Comparison of ENCODE assay signal across 15 mouse cellular contexts in genomic region chr11:55336101-55336891, GRCm38 (mm10). TPM values are rescaled to one million over a fixed set of nuclear protein-coding genes. Genes with fewer than 3 reads are reported as not detected.
DNase-seq lines count a peak whose midpoint lies in the region; ATAC-seq and TF ChIP-seq lines count a peak whose summit lies in the region.
"Had no signal": no experiment of that assay in that cellular context is flagged by ENCODE, and none has a peak within 500 bp of the region (broad histone marks: within the 10 kb centered on the region; RNA-seq: fewer than 3 reads in every experiment).

Gene Fat2, minus strand, starts transcription at chr11:55336564.

- H3K9me3 ChIP-seq in embryonic facial prominence, embryonic 12.5 days: no peaks in the 10 kb centered on the region
- no peaks in the 10 kb centered on the region for H3K9me3 ChIP-seq in embryonic facial prominence, embryonic 10.5 days
- H3K9me3 ChIP-seq in lung, embryonic 16.5 days (ENCODE audit: control insufficient read depth, low read length): no peaks in the 10 kb centered on the region
- no peaks in the 10 kb centered on the region for H3K9me3 ChIP-seq in stomach, postnatal 0 days (ENCODE audit: control insufficient read depth, low read length)
- H3K9me3 ChIP-seq in hindbrain, embryonic 16.5 days (ENCODE audit: control insufficient read depth, low read length): no peaks in the 10 kb centered on the region
- H3K9me3 ChIP-seq: limb, embryonic 12.5 days; neural tube, embryonic 15.5 days had no signal

- no peaks in the 10 kb centered on the region for H3K36me3 ChIP-seq in embryonic facial prominence, embryonic 12.5 days
- H3K36me3 ChIP-seq in embryonic facial prominence, embryonic 10.5 days (replicated peaks): no peaks in the 10 kb centered on the region
- no peaks in the 10 kb centered on the region for H3K36me3 ChIP-seq in lung, embryonic 16.5 days (ENCODE audit: control insufficient read depth, insufficient read depth, low read length)
- H3K36me3 ChIP-seq in stomach, postnatal 0 days (ENCODE audit: control insufficient read depth, insufficient read depth, low read length): no peaks in the 10 kb centered on the region
- no peaks in the 10 kb centered on the region for H3K36me3 ChIP-seq in hindbrain, embryonic 16.5 days (ENCODE audit: control insufficient read depth, insufficient read depth, low read length)
- H3K36me3 ChIP-seq: limb, embryonic 12.5 days; neural tube, embryonic 15.5 days had no signal

- H3K4me2 ChIP-seq in embryonic facial prominence, embryonic 12.5 days (replicated peaks): no peak within 1 kb of the TSS
- no peak within 1 kb of the TSS for H3K4me2 ChIP-seq in lung, embryonic 16.5 days (ENCODE audit: low read depth, low read length)
- H3K4me2 ChIP-seq in stomach, postnatal 0 days (replicated peaks; ENCODE audit: low read depth): peak within 1 kb of the TSS; percentile 30
- H3K4me2 ChIP-seq in hindbrain, embryonic 16.5 days (ENCODE audit: low read length): no peak within 1 kb of the TSS
- H3K4me2 ChIP-seq: limb, embryonic 12.5 days; neural tube, embryonic 15.5 days had no signal

- no peak for TF ChIP-seq EP300 in stomach, postnatal 0 days (optimal IDR thresholded peaks at IDR 0.05)

- no peaks in the 10 kb centered on the region for H3K27me3 ChIP-seq in embryonic facial prominence, embryonic 12.5 days
- H3K27me3 ChIP-seq in embryonic facial prominence, embryonic 10.5 days (replicated peaks; ENCODE audit: low read depth, poor library complexity, severe bottlenecking): no peaks in the 10 kb centered on the region
- no peaks in the 10 kb centered on the region for H3K27me3 ChIP-seq in lung, embryonic 16.5 days (ENCODE audit: control insufficient read depth, insufficient read depth, low read depth, low read length)
- no peaks in the 10 kb centered on the region for H3K27me3 ChIP-seq in stomach, postnatal 0 days (ENCODE audit: control insufficient read depth, insufficient read depth, low read length)
- H3K27me3 ChIP-seq in hindbrain, embryonic 16.5 days (replicated peaks; ENCODE audit: control insufficient read depth, insufficient read depth, low read length): no peaks in the 10 kb centered on the region
- H3K27me3 ChIP-seq: neural tube, embryonic 15.5 days had no signal

- no peak for ATAC-seq in embryonic facial prominence, embryonic 12.5 days (ENCODE audit: insufficient number of reproducible peaks, insufficient read depth, low FRiP score, low TSS enrichment)
- peak; percentile 45; the same call in 1 of the 2 replicates for ATAC-seq in lung, embryonic 16.5 days (ENCODE audit: low read depth)
- peak; percentile 50; the same call in 1 of the 2 replicates for ATAC-seq in stomach, postnatal 0 days (ENCODE audit: low FRiP score, low TSS enrichment)
- ATAC-seq in hindbrain, embryonic 16.5 days: no peak

- no peak for TF ChIP-seq CTCF in stomach, postnatal 0 days (IDR thresholded peaks at IDR 0.05; ENCODE audit: low read depth)

- no peak within 1 kb of the TSS for H3K27ac ChIP-seq in embryonic facial prominence, embryonic 12.5 days
- no peak within 1 kb of the TSS for H3K27ac ChIP-seq in embryonic facial prominence, embryonic 10.5 days (replicated peaks)
- no peak within 1 kb of the TSS for H3K27ac ChIP-seq in lung, embryonic 16.5 days (ENCODE audit: low read length)
- H3K27ac ChIP-seq in stomach, postnatal 0 days (replicated peaks): 0 out of 2 replicates have a peak within 1 kb of the TSS, but pooled peaks have one; percentile 14
- H3K27ac ChIP-seq in hindbrain, embryonic 16.5 days (ENCODE audit: low read depth, low read length): no peak within 1 kb of the TSS
- H3K27ac ChIP-seq: limb, embryonic 12.5 days; neural tube, embryonic 15.5 days had no signal

- no peak for DNase-seq in embryonic facial prominence, embryonic 10.5 days (ENCODE audit: low spot score)
- DNase-seq in lung, postnatal 4 days: no peak
- DNase-seq in cerebellum, postnatal 14 days: peak; percentile 91 to 95
- DNase-seq in stomach, postnatal 0 days (ENCODE audit: low spot score): no peak
- no peak for DNase-seq in ovary, postnatal 10 days (ENCODE audit: low spot score)
- DNase-seq: heart, adult 18-20 months; kidney, postnatal 25 days; layer of hippocampus, postnatal 36 days; lung, adult 2 months; thymus, adult 18-20 months had no signal

- H3K4me1 ChIP-seq in embryonic facial prominence, embryonic 12.5 days: no peaks in the 10 kb centered on the region
- H3K4me1 ChIP-seq in embryonic facial prominence, embryonic 10.5 days: 0 out of 2 replicates have a peak, but pooled peaks cover 3% of the 10 kb centered on the region
- H3K4me1 ChIP-seq in lung, embryonic 16.5 days (replicated peaks; ENCODE audit: control insufficient read depth, insufficient read depth, low read length): no peaks in the 10 kb centered on the region
- no peaks in the 10 kb centered on the region for H3K4me1 ChIP-seq in stomach, postnatal 0 days (replicated peaks; ENCODE audit: control insufficient read depth, insufficient read depth)
- no peaks in the 10 kb centered on the region for H3K4me1 ChIP-seq in hindbrain, embryonic 16.5 days (ENCODE audit: control insufficient read depth, insufficient read depth, low read depth, low read length)
- H3K4me1 ChIP-seq: neural tube, embryonic 15.5 days had no signal

- no peak within 1 kb of the TSS for H3K4me3 ChIP-seq in embryonic facial prominence, embryonic 12.5 days
- H3K4me3 ChIP-seq in embryonic facial prominence, embryonic 10.5 days: no peak within 1 kb of the TSS
- no peak within 1 kb of the TSS for H3K4me3 ChIP-seq in lung, embryonic 16.5 days (ENCODE audit: low read length)
- peak within 1 kb of the TSS; percentile 17; the same call in 1 of the 2 replicates for H3K4me3 ChIP-seq in stomach, postnatal 0 days (ENCODE audit: low read depth, low read length)
- H3K4me3 ChIP-seq in hindbrain, embryonic 16.5 days (ENCODE audit: low read length): no peak within 1 kb of the TSS; the same call in 1 of the 2 replicates
- H3K4me3 ChIP-seq: limb, embryonic 12.5 days; neural tube, embryonic 15.5 days had no signal

- 42% methylated on average over 11 of the region's 13 CpGs for WGBS in embryonic facial prominence, embryonic 12.5 days
- WGBS in embryonic facial prominence, embryonic 10.5 days: 42% methylated on average over 13 of the region's 13 CpGs
- 41% methylated on average over 13 of the region's 13 CpGs for WGBS in lung, embryonic 16.5 days
- 26% methylated on average over 13 of the region's 13 CpGs for WGBS in stomach, postnatal 0 days
- WGBS in hindbrain, embryonic 16.5 days: 50% methylated on average over 13 of the region's 13 CpGs

- 0 out of 2 replicates have a peak within 1 kb of the TSS, but pooled peaks have one; percentile 3 for H3K9ac ChIP-seq in embryonic facial prominence, embryonic 12.5 days
- H3K9ac ChIP-seq in lung, embryonic 16.5 days (ENCODE audit: low read length): no peak within 1 kb of the TSS
- no peak within 1 kb of the TSS for H3K9ac ChIP-seq in stomach, postnatal 0 days (ENCODE audit: low read length)
- no peak within 1 kb of the TSS for H3K9ac ChIP-seq in hindbrain, embryonic 16.5 days (ENCODE audit: low read depth, low read length)
- H3K9ac ChIP-seq: limb, embryonic 12.5 days; neural tube, embryonic 15.5 days had no signal

RNA-seq across cellular contexts. Expression of gene Fat2, which starts in this region (rescaled TPM):
- 0.14 and 0.22 TPM in 2 replicates for polyA plus RNA-seq in embryonic facial prominence, embryonic 12.5 days (2016; fragmentation: Nextera tagmentation; extraction: Ambion mirVana)
- polyA plus RNA-seq in embryonic facial prominence, embryonic 10.5 days (2016; fragmentation: Nextera tagmentation; extraction: Ambion mirVana): 0.12 and 0.13 TPM in 2 replicates
- 0.49 and 0.68 TPM in 2 replicates for polyA plus RNA-seq in lung, embryonic 16.5 days (2015; fragmentation: Nextera tagmentation; extraction: Ambion mirVana)
- 0.61 and 0.69 TPM in 2 replicates for polyA plus RNA-seq in stomach, postnatal 0 days (2015; fragmentation: Nextera tagmentation; extraction: Ambion mirVana)
- 0.36 and 0.45 TPM in 2 replicates for polyA plus RNA-seq in hindbrain, embryonic 16.5 days (2015; fragmentation: Nextera tagmentation; extraction: Ambion mirVana)

Comparison
In these comparisons a context has a peak if more than half of its experiments do, and no peak if none do; other contexts are left out.
1. Peak in ATAC-seq in lung, embryonic 16.5 days; RNA of the gene not detected or under 1 TPM.
2. Peak in ATAC-seq, H3K4me3 ChIP-seq, H3K27ac ChIP-seq and H3K4me2 ChIP-seq in stomach, postnatal 0 days; RNA of the gene not detected or under 1 TPM.
3. DNase-seq: peak in cerebellum, postnatal 14 days (2 of 2); none in embryonic facial prominence, embryonic 10.5 days (single experiment), lung, postnatal 4 days (0 of 2), stomach, postnatal 0 days (single experiment) and ovary, postnatal 10 days (single experiment).